Mouse (Mus musculus) 416B (cell line): ENCODE measurements around the gene Csmd2.

Experiments used
- DNase-seq: peaks from one replicate; pipeline ENCODE4 v3.0.0; 2011; ENCODE audit warnings: low read depth

The Csmd2 gene

DNA sequence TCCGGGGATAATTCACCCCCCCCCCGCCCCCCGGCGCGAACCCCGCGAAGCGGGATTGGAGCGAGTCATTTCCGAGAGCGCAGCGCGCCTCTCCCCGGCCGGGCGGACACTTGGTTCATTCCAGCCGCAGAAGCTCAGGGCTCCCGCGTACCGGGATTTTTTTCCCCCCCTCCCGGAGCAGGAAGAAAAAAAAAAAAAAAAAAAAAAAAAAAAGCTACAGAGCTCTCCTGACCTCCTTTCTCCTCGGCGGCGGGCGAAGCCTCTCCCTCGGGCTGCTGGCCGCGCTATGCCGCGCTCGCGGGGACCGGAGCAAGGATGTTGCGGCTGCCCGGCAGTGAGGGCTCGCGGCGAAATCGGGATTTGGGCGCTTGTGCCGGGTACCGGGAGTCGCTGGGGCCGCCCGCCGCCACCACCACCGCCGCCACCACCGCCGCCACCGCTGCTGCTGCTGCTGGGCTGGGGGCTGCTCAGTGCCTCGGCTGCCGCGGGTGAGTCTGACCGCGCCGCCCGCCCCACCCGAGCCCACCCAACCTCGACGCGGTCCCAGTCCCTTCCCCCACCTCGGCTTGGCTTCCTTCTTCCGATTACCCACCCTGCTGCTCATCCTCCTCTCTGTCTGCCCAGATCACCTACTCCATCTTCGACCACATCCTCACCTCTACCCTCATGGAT, at the start of gene Csmd2:
Gene Csmd2, plus strand, starts transcription at position 74 of the 672 bp plus-strand sequence.
- no peak for DNase-seq

DNA sequence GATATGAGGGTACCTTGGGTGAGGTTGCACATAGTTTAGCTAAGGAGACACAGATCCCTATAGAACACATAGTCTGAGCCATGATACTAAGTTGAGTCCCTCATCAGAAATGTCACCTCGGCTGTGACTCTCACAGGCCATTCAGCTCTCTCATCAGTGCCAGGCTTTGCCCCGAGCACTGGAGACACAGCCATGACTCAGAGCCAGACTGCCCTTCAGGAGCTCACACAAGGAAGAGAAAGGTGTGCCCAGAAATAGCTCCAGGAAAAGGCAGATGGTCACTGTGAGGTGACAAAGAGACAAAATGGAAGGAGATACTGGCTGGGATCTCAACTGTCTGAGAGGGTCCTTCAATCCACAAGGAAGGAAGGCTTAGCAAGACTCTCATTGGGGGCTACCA, 40.0 kb upstream of the Csmd2 start:
- DNase-seq = no peak

DNA sequence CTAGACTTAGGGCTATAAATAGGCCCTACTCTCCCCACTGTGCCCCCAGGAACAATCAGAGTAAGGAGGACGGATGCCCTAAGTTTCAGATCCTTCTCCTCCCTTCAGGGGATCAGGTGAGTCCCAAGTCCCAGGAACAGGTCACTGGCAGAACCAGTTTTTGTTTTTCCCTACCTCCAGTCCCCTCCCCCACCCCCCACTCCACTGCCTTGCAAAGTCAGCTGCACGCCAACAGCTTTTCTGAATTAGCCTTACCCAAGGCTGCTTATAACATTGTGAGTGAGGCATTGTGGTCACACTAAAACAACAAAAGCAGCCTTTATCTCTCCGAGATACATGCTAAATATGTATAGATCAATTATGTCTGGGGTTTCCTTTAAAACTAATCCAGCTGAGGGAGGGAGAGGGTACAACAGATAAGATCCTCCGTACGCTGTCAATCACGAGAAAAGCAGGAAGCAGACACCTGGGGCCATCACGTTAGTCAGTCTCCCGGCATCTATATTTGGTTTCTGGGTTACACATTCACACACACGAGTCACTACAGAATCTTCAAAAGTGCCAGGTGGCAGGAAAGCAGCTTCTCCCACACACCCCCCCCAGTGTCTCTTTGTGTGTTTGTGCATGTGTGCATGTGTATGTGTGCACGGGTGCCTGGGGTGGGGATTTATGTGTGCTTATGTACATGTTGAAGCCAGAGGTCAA, 34.5 kb upstream of the Csmd2 start:
- DNase-seq = no peak

DNA sequence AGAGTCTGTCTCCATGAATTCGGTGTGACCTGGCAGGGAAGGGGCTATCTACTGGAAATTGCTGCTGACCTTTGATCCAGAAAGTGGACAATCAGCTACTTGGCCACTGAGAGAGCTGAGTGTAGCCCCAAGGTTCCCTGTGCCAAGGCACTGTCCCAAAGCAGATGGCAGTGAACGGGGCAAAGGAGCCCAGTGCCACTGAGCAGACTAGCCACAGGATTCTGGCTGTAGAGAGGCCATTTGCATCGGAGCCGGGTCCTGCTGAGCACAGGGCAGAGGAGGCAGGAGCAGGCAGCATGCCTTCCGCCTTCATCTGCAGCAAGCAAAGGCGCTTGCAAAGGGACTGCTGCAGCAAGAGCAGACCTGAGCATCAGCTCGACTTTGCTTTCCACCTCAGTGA, 18.6 kb upstream of the Csmd2 start:
- no peak for DNase-seq

DNA sequence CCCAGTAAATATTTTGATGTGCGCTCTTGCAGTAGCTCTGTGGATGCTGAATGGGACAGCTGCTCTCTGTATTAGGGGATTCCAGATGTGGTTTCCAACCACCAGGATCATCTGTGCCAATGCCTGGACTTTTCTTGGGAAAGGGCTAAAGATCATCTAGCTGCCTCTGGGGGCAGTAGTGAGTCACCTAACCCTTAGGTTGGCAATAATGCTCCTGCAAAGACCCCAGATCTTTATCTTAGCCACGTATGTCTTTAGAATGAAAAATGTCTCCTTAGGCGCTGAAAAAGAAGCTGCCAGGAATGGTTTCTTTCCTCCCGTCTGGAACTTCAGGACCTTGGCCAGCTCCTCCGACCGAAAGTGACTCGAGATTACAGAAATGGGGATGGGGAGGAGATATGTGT, 17.6 kb upstream of the Csmd2 start:
- DNase-seq = no peak

DNA sequence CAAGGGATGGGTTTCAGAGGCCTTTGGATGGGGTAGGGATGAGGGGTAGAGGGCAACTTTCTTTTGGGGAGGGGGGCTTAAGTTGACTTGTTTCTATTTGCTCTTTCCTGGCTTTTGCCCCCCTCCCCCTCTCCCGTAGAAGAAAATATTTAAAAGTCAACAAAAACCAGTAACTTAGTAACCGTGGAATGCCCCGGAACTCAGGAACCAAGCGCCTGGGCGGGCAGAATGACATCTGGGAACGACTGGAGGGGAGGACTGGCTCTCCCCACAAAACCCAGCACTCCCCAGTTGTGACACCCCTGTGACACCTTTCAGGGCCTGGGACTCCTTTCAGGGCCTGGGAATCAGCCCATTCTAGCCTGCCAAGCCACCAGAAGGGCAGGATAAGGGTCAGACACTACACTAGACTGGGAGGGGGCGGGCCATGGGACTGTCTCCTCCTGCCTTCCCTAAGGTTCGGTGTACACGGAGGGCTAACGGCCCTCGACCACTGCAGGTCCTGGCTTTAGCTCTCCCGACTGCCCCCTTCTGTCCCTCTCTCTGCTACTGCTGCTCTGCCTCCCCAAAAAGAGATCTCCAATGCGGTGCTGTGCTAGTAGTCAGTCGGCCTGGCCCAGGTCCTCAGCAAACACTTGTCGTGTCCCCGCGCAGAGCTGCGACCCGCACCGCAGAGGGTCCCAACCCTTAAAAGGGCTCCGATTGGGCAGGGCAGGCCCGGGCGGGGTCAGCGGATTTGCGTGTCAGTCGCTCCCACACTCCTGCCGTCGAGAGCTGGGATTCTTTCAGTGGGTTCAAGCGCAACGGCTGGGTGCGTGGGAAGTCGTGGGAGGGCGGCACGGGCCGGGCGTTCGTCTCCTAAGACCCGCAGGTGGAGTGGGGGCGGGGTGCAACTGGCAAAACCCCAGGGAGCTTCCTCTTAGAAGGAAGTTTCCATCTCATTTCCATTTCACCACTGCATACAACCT, 16.5 kb upstream of the Csmd2 start, which contains the start of gene CK137956:
Gene CK137956, minus strand, starts transcription at position 51 of the 968 bp plus-strand sequence.
- DNase-seq = no peak

DNA sequence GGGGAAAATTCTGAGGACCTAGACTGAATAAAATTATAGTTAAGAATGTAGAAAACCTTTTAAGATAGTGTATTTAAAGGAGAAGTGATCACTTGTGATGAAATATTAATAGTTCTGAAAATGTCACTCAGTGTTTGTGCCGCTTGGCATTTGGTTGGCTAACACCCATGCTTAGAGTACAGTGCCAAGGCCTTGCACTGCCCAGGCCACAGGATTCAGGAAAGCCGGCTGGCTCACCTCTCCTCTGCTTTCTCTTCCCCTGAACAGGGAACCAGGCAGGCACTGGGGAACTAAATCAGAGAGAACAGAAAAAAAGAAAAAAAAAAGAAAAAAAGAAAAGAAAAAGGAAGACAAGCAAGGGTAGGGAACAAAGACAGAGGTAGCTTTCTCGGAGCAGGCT, 14.7 kb upstream of the Csmd2 start:
- no peak for DNase-seq

DNA sequence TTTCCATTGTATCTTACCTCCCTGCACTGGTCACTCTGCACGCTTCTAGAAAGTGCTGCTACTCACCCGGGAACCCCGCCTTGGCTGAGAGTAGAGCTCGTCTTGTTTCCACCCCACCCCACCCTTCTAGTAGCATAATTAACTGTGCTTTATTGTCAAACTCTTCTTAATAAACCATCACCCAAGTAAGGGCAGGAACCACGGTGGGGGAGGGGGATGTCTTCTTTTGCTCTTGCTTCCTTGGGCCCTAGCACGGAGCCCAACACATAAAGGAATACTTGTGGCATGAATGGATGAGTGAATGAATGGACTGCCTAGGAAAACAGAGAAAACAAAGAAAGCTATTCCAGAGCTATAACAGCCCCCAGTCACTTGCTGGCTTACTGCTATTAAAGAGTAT, 6.5 kb upstream of the Csmd2 start:
- no peak for DNase-seq

DNA sequence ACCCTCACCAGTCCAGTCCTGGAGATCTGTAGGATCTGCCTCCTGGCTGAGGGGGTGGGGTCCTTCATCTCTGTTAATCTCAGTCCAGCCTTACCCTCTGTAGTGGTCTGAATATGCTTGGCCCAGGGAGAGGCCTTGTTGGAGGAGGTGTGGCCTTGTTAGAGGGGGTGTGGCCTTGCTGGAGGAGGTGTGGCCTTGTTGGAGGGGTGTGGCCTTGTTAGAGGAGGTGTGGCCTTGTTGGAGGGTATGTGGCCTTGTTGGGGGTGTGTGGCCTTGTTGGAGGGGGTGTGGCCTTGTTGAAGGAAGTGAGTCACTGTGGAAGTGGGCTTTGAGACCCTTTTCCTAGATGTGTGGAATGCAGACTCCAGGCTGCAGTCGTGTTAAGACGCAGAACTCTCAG, 3.2 kb upstream of the Csmd2 start:
- DNase-seq = no peak

DNA sequence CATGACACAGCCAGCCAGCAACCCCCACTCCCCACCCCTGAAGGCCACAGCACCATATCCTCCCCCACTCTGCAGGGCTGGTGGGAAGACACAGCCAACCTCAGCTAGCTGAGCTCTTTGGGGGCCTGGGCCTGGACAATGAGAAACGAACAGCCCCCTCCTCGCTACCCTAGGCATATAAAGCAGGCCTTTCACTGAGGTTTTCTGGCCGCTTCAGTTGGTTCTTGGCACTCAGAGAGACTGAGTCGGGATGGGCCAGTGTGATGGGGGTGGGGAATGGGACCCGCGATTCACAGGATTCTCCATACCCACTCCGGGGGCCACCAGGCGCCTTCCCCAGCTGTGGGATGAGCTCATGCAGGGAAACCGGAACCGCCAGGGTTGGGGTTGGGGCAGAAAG, 1.8 kb upstream of the Csmd2 start:
- no peak for DNase-seq

DNA sequence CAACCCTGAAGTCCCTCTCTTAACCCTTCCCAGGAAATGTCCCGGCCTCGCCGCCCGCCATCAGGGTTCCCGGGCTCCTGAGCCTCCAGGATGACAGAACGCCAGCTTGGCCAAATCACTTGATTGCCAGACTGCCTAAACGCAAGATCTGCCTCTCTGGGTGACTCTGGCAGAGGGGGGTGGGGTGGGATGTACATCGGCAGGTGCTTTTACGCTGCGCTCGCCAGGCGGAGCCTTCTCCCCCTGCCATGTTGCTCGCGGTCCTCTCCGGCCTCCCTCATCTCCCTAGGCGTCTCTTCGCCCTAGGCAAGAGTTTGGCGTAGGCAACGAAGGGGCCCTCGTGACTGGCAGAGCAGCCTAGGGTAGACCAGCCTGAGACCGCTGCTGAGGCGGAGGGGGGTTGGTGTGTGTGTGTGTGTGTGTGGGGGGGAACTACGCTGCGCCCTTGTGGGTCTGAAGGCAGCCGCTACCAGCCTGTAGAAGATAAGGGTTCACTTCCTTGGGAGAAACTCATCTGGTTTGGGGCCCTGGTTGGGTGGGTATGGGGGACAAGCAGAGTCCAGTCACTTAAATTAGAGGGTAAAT, 1.1 kb upstream of the Csmd2 start:
- DNase-seq = no peak

DNA sequence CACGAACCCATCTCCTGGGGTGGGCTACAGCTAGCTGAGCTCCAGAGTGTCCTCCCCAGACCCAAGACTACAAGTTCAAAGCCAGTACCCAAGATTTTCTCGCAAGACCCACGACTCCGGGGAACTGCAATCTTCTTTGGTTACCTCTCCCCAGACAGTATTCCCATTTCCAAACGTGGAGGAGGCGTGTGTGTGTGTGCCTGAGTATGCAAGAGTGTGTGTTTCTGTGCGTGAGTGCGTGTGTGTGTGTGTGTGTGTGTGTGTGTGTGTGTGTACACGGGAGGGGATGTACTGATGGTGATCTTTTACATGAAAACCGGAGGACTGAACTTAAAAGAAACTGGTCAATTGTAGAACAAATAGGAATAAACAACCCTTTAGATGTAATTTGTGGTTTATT, 387 bp upstream of the Csmd2 start:
- DNase-seq = no peak

DNA sequence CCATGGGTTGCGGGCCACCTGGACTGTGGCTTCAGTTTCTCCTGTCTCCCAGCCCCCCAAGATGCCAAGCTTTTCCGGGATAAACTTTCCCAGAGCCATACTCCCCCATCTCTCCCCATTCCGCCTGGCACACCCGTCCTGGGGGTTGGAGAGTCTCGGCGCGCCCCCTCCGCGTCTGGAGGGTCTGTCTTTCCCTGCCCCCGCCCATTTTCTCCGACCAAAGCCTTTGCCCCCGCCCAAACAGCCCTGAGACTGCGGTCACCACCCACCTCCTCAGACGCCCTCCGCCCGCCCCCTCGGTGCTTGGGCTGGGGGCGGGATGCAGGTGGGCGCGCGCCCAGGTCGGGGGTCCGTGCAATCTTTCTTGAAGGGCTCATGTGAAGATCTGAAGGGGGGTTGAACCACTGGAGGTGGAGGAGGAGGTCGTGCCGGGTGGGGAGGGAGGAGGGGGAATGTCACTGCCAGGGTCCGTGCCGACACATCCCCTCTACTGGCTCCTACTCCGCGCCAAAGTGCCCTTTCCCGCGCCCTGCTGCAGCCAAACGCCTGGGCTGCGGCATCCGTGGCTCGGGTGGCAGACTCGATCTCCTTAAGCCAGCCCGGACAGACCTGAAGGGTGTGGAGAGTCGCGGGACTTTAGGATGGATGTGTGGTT, 996 bp downstream of the Csmd2 start:
- DNase-seq = no peak

DNA sequence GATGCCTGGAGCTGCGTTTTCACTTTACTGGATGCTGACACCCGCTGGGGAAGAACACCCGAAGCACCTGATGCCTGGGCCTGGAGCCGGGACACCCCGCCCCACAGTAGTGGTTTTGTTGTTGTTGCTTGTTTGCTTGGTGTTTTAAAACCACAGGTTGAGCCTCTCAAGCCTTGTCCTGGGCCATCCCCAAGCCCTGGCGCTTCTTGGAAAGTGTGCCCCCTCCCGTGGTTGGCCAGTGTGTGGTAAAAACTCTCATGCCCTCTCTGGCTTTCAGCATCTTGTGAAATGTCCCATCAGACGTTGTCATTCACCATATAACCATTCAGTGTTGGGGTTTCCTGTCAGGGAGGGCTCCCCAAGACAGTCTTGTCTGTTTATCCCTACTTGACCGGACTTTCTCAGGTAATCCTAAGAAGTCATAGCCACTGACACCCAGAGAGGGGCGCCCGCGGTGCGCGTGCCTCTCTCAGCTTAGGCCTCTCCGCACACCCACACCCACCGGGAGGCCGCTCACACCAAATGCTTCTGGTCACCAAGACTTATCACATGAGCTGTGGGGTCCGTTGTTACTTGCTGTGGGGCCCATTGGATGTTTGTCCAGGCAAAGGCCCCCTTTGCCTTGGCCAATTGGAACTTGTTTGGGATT, 1.8 kb downstream of the Csmd2 start:
- DNase-seq = no peak

DNA sequence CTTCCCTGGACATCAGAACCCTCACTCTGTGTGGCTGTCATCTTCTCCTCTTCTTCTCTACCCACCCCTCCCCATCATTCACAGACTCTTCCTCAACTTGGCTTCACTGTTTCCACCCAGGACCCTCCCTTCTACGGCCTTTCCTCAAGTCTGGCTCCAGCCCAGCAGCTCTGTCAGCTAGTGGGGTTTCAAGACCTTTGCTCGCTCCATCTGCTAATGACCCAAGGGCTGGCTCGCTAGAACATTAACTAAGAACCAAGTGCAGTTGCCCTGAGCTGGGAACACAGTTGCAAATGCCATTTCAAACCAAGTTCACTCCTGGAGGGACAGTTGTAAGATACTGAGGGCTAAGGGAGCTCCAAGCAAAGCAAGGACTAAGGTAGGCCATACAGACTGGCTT, 11.6 kb downstream of the Csmd2 start:
- DNase-seq = no peak

DNA sequence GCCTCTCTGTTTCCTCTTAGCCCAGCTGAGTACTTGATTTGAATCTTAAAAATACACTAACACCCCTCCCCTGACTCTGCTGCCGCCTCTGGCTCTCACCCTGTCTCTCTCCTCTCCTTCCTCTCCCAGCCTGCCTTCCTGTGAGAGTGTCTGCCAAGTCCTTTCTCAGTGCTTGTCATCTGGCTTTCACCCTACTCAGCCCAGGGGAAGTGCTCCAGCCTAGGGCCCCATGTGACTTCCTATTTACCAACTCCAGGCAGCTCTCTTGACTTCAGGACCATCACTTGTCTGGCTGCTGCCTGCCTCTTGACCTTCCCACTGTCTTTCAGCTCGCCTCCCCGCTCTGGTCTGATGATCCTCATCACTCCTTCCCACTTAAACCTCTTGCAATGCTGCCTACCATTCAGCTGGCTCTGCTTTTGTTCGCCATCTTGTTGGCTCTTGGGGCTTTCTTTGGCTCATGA, 15.0 kb downstream of the Csmd2 start:
- no peak for DNase-seq

DNA sequence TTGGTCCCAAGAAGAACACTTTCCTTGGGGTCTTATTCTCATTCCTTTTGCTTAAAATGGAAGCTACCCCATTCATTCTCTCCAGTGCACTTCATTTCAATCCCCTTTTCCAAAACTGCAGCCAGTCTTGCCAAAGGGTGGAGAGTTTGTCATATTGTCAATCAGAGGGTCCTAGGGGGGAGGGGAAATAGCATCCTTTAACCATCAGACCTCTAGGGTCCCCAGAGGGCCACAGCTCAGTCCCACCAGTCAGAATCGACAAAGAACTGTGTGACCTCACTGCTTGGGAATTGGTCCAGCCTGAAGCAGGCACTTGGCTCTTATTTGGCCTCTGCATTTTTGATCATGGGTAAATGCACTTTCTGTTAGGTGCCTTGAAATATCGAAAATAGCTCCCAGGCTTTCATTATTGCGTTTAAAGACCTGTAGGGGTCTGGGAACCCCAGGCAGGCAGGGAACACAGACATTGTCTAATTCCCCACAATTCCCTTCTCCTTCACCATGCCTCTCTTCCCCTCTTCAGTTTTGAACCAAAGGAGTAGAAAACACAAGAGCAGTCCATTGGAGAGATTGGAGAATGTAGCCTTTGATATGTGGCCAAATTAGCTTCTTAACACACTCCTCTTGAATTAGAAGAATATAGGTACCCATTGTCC, 17.3 kb downstream of the Csmd2 start:
- DNase-seq = no peak

DNA sequence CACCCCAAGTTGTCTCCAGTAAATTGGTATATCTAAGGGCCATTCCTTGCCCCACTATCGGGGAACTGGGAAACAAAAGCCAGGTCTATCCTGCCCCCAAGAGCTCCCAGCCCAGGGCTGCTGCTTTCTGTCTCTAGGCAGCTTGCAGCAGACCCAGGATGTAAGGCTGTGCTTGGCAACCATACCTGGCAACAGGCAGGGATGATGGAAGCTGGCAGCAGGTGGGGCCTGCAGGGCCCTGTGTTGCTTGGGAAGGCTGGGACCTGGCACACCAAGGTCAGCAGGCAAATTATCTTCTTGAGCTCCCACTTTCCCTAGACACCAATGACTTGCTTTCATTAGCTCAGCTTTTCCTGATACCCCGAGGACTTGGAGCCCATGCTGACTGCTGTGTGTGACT, 31.8 kb downstream of the Csmd2 start:
- no peak for DNase-seq

DNA sequence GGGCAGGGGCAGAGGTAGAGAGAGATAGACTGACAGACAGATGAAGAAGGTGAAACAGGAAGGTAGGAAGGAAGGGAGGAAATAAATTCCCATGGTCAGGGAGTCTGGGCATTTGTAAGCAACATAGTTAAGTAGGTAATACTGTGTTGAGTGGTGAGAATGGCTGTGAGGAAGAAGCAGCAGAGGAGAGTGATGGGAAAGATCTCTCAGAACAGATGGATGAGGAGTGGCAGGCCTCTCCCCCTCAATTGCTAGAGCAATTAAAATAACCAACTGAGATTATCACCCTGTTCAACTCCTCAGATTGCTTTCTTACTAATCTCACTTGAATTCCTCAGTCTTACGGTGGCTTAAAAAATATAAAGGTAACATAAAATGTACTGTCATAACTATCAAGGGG, 40.6 kb downstream of the Csmd2 start:
- no peak for DNase-seq

DNA sequence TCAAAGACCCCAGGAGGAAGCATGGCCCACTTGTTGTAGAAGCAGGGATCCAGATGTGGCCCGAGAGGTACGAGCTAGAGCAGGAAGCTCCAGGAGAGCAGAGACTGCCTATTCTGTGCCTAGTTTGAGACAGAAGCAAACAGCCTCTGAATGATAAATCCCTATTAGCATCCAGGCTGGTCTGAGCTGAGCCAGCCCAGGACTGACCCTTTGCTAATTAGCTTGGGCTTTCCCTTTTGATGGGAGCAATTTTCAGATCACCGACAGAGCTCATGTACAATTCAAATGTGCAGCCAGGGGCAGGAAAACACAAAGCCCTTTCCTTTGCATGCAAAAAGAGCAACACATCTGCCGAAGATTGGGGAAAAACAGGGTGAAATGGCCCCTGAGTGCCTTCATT, 54.2 kb downstream of the Csmd2 start:
- no peak for DNase-seq

DNA sequence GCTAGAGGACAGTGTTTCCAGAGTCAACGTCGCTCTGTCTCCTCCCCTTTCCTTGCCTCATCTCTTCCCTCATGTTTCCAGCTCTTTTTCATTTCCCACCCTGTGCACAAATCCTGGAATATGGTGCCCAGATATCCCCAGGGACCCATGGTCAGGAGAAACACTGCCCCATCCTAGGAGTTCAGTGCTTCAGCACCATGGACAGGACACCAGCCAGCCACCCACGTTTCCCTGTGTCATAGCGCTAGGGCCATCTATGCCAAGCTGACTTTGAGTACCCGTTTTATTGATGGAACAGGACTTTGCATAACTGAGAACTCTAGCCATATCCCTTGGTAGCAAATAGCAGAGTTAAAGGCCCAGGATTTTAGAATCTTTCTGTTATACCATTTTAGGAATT, 55.0 kb downstream of the Csmd2 start:
- DNase-seq = no peak
